Mouse (Mus musculus) spleen, adult 2 months (tissue): ENCODE results near the gene Ank2. TPM values are rescaled to one million over a fixed set of nuclear protein-coding genes. Genes with fewer than 3 reads are reported as not detected.
"Not testable (repeated sequence)": the region's sequence is repeated elsewhere in the genome, so short reads cannot be mapped to it uniquely, and the experiment has no call there.

Source experiments
- DNase-seq, 2 experiments: peaks; one replicate each; pipeline versions ENCODE4 v3.0.0 to v3.0.0-alpha.2; 2012 to 2021; ENCODE audit warnings: low spot score in 2 of 2, low read depth in 1 of 2
- H3K27ac ChIP-seq: fragments of 200-500 bp; 2 replicates; pipeline ENCODE4 v1.5.1; 2012; ENCODE audit warnings: low read length, inconsistent platforms; ENCODE audit not compliant: insufficient read depth
- H3K27me3 ChIP-seq: fragments of 200-500 bp; 2 replicates; pipeline ENCODE4 v1.6.1; 2012; ENCODE audit warnings: mild to moderate bottlenecking, moderate library complexity, low read length, inconsistent platforms; ENCODE audit not compliant: control insufficient read depth, insufficient read depth
- H3K36me3 ChIP-seq: fragments of 200-500 bp; 2 replicates; pipeline ENCODE4 v1.6.1; 2012; ENCODE audit warnings: mild to moderate bottlenecking, low read length, inconsistent platforms; ENCODE audit not compliant: control insufficient read depth, insufficient read depth
- H3K4me1 ChIP-seq: fragments of 200-500 bp; 2 replicates; pipeline ENCODE4 v1.6.1; 2011; ENCODE audit warnings: inconsistent platforms; ENCODE audit not compliant: control insufficient read depth, insufficient read depth, insufficient read length
- H3K4me3 ChIP-seq: fragments of 200-500 bp; 2 replicates; pipeline ENCODE4 v1.5.1; 2011; ENCODE audit warnings: mild to moderate bottlenecking, inconsistent platforms; ENCODE audit not compliant: insufficient read depth, insufficient read length; ENCODE audit errors: extremely low read depth
- CTCF ChIP-seq: fragments of 200-500 bp; IDR thresholded peaks from 2 replicates; pipeline ENCODE4 v1.5.1; 2011; ENCODE audit warnings: mild to moderate bottlenecking, inconsistent platforms; ENCODE audit not compliant: insufficient read depth, insufficient read length, insufficient replicate concordance; ENCODE audit errors: extremely low read depth
- POLR2A ChIP-seq: fragments of 200-500 bp; IDR thresholded peaks from 2 replicates; pipeline ENCODE4 v1.6.1; 2011; ENCODE audit warnings: low read depth, low read length, inconsistent platforms
- WGBS: fragments of 180-500 bp; shearing (Covaris S2); methylation state at CpG from one replicate; pipeline ENCODE4 v1.1.7; 2018; 5-methylcytosine and 5-hydroxymethylcytosine counted together
- polyA plus RNA-seq: library from polyadenylated mRNA; depleted of rRNA; stranded (reverse); fragments of >200 nt; gene quantifications from 2 replicates; pipeline ENCODE4 v1.2.3, GENCODE M21; 2012

Gene Ank2
- polyA plus RNA-seq, 1 experiment, result 2.1 TPM

DNA sequence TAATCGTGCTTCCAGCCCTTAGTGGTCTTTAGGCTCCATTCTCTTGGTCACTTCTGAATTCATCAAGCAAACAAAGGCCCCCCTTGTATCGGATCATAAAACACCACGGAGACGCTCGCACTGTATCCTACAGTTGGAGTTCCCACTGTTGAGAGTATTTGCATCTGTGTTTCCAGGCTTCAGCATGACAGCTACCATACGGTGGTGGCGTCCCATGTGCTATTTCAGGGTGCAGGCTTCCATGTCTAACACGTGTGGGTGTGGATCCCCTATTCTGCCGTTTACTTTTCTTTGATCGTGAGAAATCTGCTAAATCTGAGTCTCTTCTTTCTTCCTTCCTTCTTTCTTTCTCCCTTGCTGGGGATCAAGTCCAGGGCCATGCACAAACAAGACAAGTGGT, 14.0 kb downstream of the Ank2 start:
- H3K27ac ChIP-seq, result no peak overlapping the region
- no peaks in the 10 kb centered on the region for H3K27me3 ChIP-seq
- H3K4me1 ChIP-seq, result no peaks in the 10 kb centered on the region
- H3K4me3 ChIP-seq, result no peak overlapping the region
- DNase-seq, result no peak
- TF ChIP-seq CTCF (no peak), POLR2A (no peak)
- 87% methylated on average over 10 of the region's 10 CpGs for WGBS
- no peaks in the 10 kb centered on the region for H3K36me3 ChIP-seq

GRCm38 (mm10) chr3:127481658-127482057, 17.5 kb downstream of the Ank2 start:
- Histone ChIP-seq H3K27me3 (no peaks in the 10 kb centered on the region), H3K4me1 (no peaks in the 10 kb centered on the region), H3K36me3 (no peaks in the 10 kb centered on the region), H3K4me3 (no peak overlapping the region), H3K27ac (no peak overlapping the region)
- DNase-seq, result no peak
- 85% methylated on average over 6 of the region's 6 CpGs for WGBS
- TF ChIP-seq POLR2A (no peak), CTCF (no peak)

- not testable (repeated sequence) for DNase-seq, H3K27me3 ChIP-seq, H3K36me3 ChIP-seq, H3K4me3 ChIP-seq, H3K4me1 ChIP-seq, H3K27ac ChIP-seq
- WGBS, result 37% methylated on average over 5 of the region's 5 CpGs
These were observed 18.8 kb downstream of the Ank2 start for GRCm38 (mm10) chr3:127480369-127480768.

DNA sequence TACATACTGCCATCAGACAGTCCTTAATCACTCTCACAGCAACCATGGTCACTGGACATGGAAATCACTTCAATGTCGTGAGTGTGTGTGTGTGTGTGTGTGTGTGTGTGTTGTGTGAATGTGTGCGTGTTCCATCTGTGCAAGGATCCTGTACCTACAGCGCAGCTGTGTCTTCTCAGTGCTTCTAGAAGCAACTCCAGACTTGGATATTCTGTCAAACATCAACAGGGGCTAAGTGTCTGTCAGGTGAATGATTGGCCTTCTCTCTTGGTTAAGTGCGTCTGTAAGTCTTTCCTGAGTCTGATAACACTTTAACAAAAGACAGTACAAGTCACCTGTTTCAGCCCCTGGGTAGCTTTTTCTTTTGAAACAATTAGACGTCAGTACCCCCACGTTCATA, 25.0 kb downstream of the Ank2 start:
- H3K27me3 ChIP-seq, result no peaks in the 10 kb centered on the region
- H3K27ac ChIP-seq, result no peak overlapping the region
- TF ChIP-seq POLR2A, result no peak
- TF ChIP-seq CTCF, result no peak
- no peaks in the 10 kb centered on the region for H3K4me1 ChIP-seq
- no peaks in the 10 kb centered on the region for H3K36me3 ChIP-seq
- no peak overlapping the region for H3K4me3 ChIP-seq
- 79% methylated on average over 6 of the region's 6 CpGs for WGBS
- DNase-seq, result no peak

GRCm38 (mm10) chr3:127469164-127469752, 29.9 kb downstream of the Ank2 start:
- DNase-seq, result no peak
- H3K4me1 ChIP-seq, result no peaks in the 10 kb centered on the region
- no peaks in the 10 kb centered on the region for H3K36me3 ChIP-seq
- TF ChIP-seq POLR2A, result no peak
- no peak for TF ChIP-seq CTCF
- no peak overlapping the region for H3K27ac ChIP-seq
- H3K4me3 ChIP-seq, result no peak overlapping the region
- no peaks in the 10 kb centered on the region for H3K27me3 ChIP-seq
- 73% methylated on average over 4 of the region's 4 CpGs for WGBS

DNA sequence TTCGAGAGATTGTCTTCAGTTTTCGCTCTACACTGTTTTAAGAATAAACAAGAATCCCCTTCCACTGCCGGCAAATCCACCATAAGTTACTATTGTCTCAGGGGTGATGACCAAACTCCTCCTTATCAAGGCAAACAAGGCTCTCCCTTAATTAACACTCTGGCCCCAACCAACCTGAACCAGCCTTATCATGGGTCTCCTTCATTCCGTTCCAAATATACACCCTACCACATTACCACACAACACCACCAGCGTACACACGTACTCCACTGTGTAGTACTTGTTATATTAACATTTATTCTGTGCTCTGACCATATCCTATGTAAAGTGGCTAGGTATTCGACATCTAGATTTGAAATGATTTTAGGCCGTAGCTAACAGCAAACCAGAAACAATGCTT, 30.6 kb downstream of the Ank2 start:
- WGBS, result 85% methylated on average over 8 of the region's 8 CpGs
- TF ChIP-seq POLR2A (no peak), CTCF (no peak)
- DNase-seq, result no peak
- no peaks in the 10 kb centered on the region for H3K36me3 ChIP-seq
- no peaks in the 10 kb centered on the region for H3K4me1 ChIP-seq
- no peaks in the 10 kb centered on the region for H3K27me3 ChIP-seq
- H3K4me3 ChIP-seq, result no peak overlapping the region
- H3K27ac ChIP-seq, result no peak overlapping the region

- WGBS, result 87% methylated on average over 14 of the region's 14 CpGs
- no peak for DNase-seq
These were observed 35.2 kb downstream of the Ank2 start for GRCm38 (mm10) chr3:127463816-127464480.

More at GRCm38 (mm10) chr3:127463816-127464480, 35.2 kb downstream of the Ank2 start:
- Histone ChIP-seq H3K4me3 (no peak overlapping the region), H3K27me3 (no peaks in the 10 kb centered on the region), H3K36me3 (no peaks in the 10 kb centered on the region), H3K27ac (no peak overlapping the region), H3K4me1 (no peaks in the 10 kb centered on the region)
- TF ChIP-seq CTCF (no peak), POLR2A (no peak)
